Mouse (Mus musculus) limb, embryonic 14.5 days (tissue): ENCODE results near the gene Pck1. TPM values are rescaled to one million over a fixed set of nuclear protein-coding genes. Genes with fewer than 3 reads are reported as not detected.

Experiments used
- ATAC-seq: fragments of 200-750 bp; cut with Nextera tagmentation; 2 replicates; pipeline ENCODE4 v1.8.0; 2017; ENCODE audit warnings: low read depth, moderate number of reproducible peaks, moderate TSS enrichment; ENCODE audit not compliant: low FRiP score
- DNase-seq: peaks from one replicate; pipeline ENCODE4 v3.0.0-alpha.2; 2015; ENCODE audit warnings: low spot score
- H3K27ac ChIP-seq: fragments of 300-500 bp; sonication (generic); replicated peaks from 2 replicates; pipeline ENCODE4 v1.5.1; 2014; ENCODE audit warnings: low read depth, mild to moderate bottlenecking, low read length, moderate library complexity, mixed read lengths
- H3K27me3 ChIP-seq: fragments of 300-500 bp; sonication (generic); 2 replicates; pipeline ENCODE4 v1.6.1; 2014; ENCODE audit warnings: low read length, mixed read lengths; ENCODE audit not compliant: control insufficient read depth, insufficient read depth
- H3K36me3 ChIP-seq: fragments of 300-500 bp; sonication (generic); 2 replicates; pipeline ENCODE4 v1.6.1; 2014; ENCODE audit warnings: mild to moderate bottlenecking, low read length, moderate library complexity, mixed read lengths; ENCODE audit not compliant: control insufficient read depth, insufficient read depth
- H3K4me1 ChIP-seq: fragments of 300-500 bp; sonication (generic); 2 replicates; pipeline ENCODE4 v1.6.1; 2014; ENCODE audit warnings: antibody characterized with exemption, low read length, mixed read lengths; ENCODE audit not compliant: control insufficient read depth, insufficient read depth
- H3K4me2 ChIP-seq: fragments of 300-500 bp; sonication (generic); replicated peaks from 2 replicates; pipeline ENCODE4 v1.6.1; 2014; ENCODE audit warnings: low read depth, mild to moderate bottlenecking, low read length, moderate library complexity; ENCODE audit not compliant: severe bottlenecking
- H3K4me3 ChIP-seq: fragments of 300-500 bp; sonication (generic); replicated peaks from 2 replicates; pipeline ENCODE4 v1.5.1; 2014; ENCODE audit warnings: low read length
- H3K9ac ChIP-seq: fragments of 300-500 bp; sonication (generic); 2 replicates; pipeline ENCODE4 v1.6.1; 2014; ENCODE audit warnings: mild to moderate bottlenecking, low read depth, low read length, moderate library complexity; ENCODE audit not compliant: severe bottlenecking
- H3K9me3 ChIP-seq: fragments of 300-500 bp; sonication (generic); 2 replicates; pipeline ENCODE4 v1.6.1; 2016; ENCODE audit warnings: low read length; ENCODE audit not compliant: control insufficient read depth
- POLR2A ChIP-seq: fragments of 200-500 bp; IDR thresholded peaks from 2 replicates; pipeline ENCODE4 v1.8.0; 2012; ENCODE audit warnings: inconsistent platforms, mild to moderate bottlenecking, moderate library complexity, borderline replicate concordance; ENCODE audit not compliant: insufficient read depth, insufficient read length; ENCODE audit errors: extremely low read depth
- WGBS: fragments of 180-500 bp; shearing (Covaris S2); extraction: QIAGEN DNeasy Blood & Tissue Kit; methylation state at CpG from one replicate; pipeline ENCODE4 v1.1.7; 2014; 5-methylcytosine and 5-hydroxymethylcytosine counted together
- polyA plus RNA-seq, 2 experiments: library from polyadenylated mRNA; depleted of rRNA in 1 of 2; stranded (reverse) in 1 of 2; unstranded in 1 of 2; fragments of >200 nt; fragmentation: Nextera tagmentation in 1 of 2; extraction: Ambion mirVana in 1 of 2; gene quantifications; 2 replicates each; pipeline versions ENCODE4 v1.2.1 to v1.2.3; 2012 to 2014

The Pck1 gene
- polyA plus RNA-seq, 2 experiments: 0.03 TPM; not detected in 1

DNA sequence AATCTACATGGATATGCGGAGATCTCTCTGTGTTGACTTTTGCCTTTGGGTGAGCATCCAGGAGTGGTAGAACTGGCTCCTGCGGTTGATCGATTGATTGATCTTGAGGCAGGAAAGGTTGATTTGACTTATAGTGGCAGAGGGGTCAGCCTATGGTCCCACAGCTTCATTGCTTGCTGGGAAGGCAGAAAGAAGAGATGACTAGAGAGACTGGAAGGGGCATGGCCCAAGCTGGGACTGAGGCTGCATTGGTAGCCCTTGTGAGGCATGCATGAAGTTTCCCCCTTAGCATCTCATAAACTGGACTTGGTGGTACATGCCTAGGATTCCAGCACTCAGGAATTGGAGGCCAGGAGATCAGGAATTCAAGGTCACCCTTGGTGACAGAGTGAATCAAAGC, 54.2 kb downstream of the Pck1 start:
- no peaks in the 10 kb centered on the region for H3K9me3 ChIP-seq
- no peaks in the 10 kb centered on the region for H3K27me3 ChIP-seq
- no peak overlapping the region for H3K9ac ChIP-seq
- no peak for TF ChIP-seq POLR2A
- no peak overlapping the region for H3K27ac ChIP-seq
- DNase-seq (no peak), ATAC-seq (no peak)
- no peaks in the 10 kb centered on the region for H3K4me1 ChIP-seq
- H3K36me3 ChIP-seq: no peaks in the 10 kb centered on the region
- 85% methylated on average over 3 of the region's 3 CpGs for WGBS
- no peak overlapping the region for H3K4me2 ChIP-seq
- H3K4me3 ChIP-seq: no peak overlapping the region

Other genes with a start within 250 kb of the Pck1 start
- 41.9 and 52.2 TPM in 2 replicates for gene Bmp7, start 212.7 kb upstream of the Pck1 start, polyA plus RNA-seq (2012; rRNA removed)
- gene Bmp7, start 212.7 kb upstream of the Pck1 start, polyA plus RNA-seq (2014; fragmentation: Nextera tagmentation; extraction: Ambion mirVana): 28.6 and 33.4 TPM in 2 replicates
- gene Spo11, start 175.3 kb upstream of the Pck1 start, polyA plus RNA-seq (2012; rRNA removed): 3.2 TPM in 2 replicates
- gene Spo11, start 175.3 kb upstream of the Pck1 start, polyA plus RNA-seq (2014; fragmentation: Nextera tagmentation; extraction: Ambion mirVana): 2.2 and 2.5 TPM in 2 replicates
- gene Rae1, start 152.9 kb upstream of the Pck1 start, polyA plus RNA-seq (2012; rRNA removed): 123 and 129 TPM in 2 replicates
- 130 TPM in 2 replicates for gene Rae1, start 152.9 kb upstream of the Pck1 start, polyA plus RNA-seq (2014; fragmentation: Nextera tagmentation; extraction: Ambion mirVana)
- 63.5 and 99.1 TPM in 2 replicates for gene Rbm38, start 132.6 kb upstream of the Pck1 start, polyA plus RNA-seq (2012; rRNA removed)
- 31.0 and 32.3 TPM in 2 replicates for gene Rbm38, start 132.6 kb upstream of the Pck1 start, polyA plus RNA-seq (2014; fragmentation: Nextera tagmentation; extraction: Ambion mirVana)
- 0.04 TPM in 1 of 2 replicates, not detected in the other for gene Ctcfl, start 33.5 kb upstream of the Pck1 start, polyA plus RNA-seq (2012; rRNA removed)
- gene Ctcfl, start 33.5 kb upstream of the Pck1 start, polyA plus RNA-seq (2014; fragmentation: Nextera tagmentation; extraction: Ambion mirVana): not detected in 2 replicates
- gene Zbp1, start 65.9 kb downstream of the Pck1 start, polyA plus RNA-seq (2012; rRNA removed): 0.60 and 0.69 TPM in 2 replicates
- 0.33 and 0.65 TPM in 2 replicates for gene Zbp1, start 65.9 kb downstream of the Pck1 start, polyA plus RNA-seq (2014; fragmentation: Nextera tagmentation; extraction: Ambion mirVana)
- 41.0 and 62.3 TPM in 2 replicates for gene Pmepa1, start 123.5 kb downstream of the Pck1 start, polyA plus RNA-seq (2012; rRNA removed)
- 10.2 and 11.6 TPM in 2 replicates for gene Pmepa1, start 123.5 kb downstream of the Pck1 start, polyA plus RNA-seq (2014; fragmentation: Nextera tagmentation; extraction: Ambion mirVana)